Mouse (Mus musculus): ENCODE measurements around the gene Lurap1l. TPM values are rescaled to one million over a fixed set of nuclear protein-coding genes. Genes with fewer than 3 reads are reported as not detected.
"Not testable (repeated sequence)": the region's sequence is repeated elsewhere in the genome, so short reads cannot be mapped to it uniquely, and the experiment has no call there.

Gene Lurap1l
- total RNA-seq, 2 experiments from 2014 or later, result 9.8 to 10.4 TPM

DNA sequence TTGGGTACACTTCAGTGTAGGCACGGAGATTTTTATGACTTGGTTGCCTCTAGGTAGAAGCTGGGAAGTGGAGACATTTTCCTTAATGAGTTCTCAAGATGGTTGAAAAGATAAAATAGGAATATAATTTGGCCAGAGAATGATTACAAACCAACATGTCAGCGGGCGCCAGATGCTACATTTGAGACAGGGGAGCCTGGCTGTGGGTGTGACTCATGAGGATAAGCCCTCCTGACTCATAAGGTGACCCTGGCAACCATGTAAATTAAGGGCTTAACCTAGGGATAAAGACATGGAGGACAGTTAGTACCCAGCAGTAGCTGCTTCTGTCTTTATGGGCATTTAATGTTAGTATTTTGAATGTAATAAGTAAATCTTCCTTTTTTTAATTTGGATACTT is 6.2 kb downstream of the Lurap1l start:
- DNase-seq (ENCODE audit: low spot score in 2 of 2), result no peak

- not testable (repeated sequence) for DNase-seq (ENCODE audit: low spot score in 2 of 2)
These were observed 6.7 kb downstream of the Lurap1l start for GRCm38 (mm10) chr4:80917128-80917527.

DNA sequence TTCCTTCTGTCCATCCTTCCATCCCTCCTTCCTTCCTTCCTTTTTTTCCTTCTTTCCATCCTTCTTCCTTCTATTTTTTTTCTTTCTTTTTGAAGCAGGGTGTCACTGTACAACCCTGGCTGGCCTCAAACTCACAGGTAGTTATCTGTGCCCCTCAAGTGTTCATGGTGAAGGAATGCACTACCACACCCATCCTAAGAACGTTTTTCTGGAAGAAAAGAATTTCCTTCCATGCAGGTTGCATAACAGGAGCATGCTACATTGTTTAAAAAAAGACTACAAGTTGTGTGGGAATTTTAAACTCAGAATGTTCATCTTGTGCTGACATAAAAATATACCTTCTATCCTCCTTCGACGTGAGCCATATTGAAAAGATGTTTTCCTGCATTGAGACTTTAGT is 7.4 kb downstream of the Lurap1l start:
- DNase-seq (ENCODE audit: low spot score in 2 of 2), result no peak

DNA sequence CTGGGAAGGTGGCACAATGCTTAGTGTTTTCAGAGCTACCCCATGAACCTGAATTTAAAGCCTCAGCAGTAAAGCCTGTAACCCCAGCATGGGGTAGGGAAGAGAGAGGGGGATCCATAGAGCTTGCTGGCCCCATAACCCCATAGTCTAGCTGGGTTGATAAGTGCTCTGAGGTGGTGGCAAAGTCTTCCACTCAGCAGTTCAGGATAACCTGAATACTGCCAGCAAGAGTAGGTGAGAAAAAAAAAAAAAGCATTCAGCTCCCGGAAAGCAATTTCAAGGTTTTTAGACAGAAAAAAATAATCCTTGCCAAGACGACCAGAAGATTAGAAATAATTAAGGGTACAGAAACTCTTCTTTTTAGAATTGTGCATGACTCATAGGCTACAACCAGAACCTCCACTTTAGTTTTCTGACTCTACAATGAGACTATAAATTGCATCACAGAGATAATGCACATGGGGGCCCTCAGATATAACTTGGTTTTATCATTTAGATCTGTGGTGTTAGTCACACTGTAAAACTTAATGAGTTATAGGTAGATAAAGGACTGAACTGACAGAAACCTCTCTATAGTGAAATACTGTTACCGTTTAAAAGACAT is 8.2 kb downstream of the Lurap1l start:
- DNase-seq (ENCODE audit: low spot score in 2 of 2), result no peak

GRCm38 (mm10) chr4:80919217-80919867 is 8.9 kb downstream of the Lurap1l start:
- DNase-seq (ENCODE audit: low spot score in 2 of 2), result no peak

- DNase-seq (ENCODE audit: low spot score in 2 of 2), result no peak
These were observed 11.4 kb downstream of the Lurap1l start for GRCm38 (mm10) chr4:80921646-80922489.

- DNase-seq (ENCODE audit: low spot score in 2 of 2), result no peak
These were observed 12.2 kb downstream of the Lurap1l start for GRCm38 (mm10) chr4:80922654-80923053.

DNA sequence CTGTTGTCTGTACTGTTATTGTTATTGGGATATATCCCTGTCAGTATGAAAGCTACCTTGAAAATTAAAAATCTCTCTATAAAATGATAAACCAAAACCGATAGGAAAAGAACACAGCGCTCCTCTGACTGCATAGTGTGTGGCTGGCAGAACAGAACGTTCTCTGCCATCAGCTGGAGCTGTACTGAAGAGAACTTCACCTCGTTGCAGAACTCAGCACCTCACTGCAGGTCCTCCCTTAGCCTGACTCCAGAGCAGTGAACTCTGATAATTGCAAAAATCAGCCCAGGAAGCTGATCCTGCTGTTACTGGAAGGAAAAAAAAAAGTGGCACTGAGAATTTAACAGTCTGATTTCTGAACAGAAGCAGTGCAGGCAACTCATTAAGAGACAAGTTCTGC is 14.4 kb downstream of the Lurap1l start:
- no peak for DNase-seq (ENCODE audit: low spot score in 2 of 2)

DNA sequence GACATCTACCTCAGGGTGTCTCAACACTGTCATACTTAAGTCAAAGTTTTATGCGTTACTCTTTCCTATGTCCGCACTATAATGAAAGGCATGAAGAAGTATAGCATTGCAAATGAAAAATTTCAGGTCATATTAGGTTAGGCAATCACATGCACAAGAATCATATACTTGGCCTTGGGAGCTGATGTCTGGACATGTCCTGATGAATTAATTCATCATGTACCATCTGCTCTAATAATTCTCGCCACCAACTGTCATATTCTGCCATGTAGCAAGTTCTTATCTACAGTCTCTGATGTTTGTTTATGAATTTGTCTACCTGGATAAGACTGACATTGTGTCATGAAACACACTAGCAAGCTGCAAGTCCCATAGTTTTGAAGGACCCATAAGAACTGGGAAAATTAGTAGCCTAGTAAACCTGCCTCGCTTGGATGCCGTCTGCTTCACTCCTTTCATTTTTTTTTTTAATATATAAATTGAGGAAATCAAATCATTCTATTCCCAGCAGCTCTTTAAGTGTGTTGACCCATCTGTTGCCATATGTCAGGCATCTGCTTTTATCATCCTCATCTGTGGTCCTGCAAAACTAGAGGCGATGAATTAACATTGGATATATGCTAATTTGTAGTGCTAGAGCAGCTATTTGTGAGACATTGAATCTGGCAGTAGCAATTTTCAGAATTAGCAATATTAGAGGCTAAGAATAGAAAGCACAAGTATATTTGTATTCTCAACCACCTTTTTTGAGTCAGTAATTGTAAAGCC is 15.5 kb downstream of the Lurap1l start:
- DNase-seq (ENCODE audit: low spot score in 2 of 2), result no peak

DNA sequence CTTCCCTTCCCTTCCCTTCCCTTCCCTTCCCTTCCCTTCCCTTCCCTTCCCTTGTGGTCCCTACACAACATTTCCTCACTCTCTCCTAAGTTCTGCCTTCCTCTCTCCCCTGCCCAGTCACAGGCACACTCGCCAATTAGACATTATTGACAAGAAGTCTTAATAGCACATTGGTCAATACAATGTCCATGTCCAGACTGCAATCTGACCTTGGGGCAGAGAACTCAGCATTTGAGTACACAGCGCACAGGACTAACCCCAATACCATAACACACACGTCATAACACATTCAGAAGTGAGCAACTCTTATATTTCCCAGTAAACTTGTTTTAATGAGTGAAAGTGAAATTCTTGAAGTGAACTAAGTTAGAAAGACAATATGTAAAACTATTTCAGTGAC is 24.3 kb downstream of the Lurap1l start:
- DNase-seq (ENCODE audit: low spot score in 2 of 2), result no peak

GRCm38 (mm10) chr4:80939115-80939514 is 28.7 kb downstream of the Lurap1l start:
- DNase-seq (ENCODE audit: low spot score in 2 of 2), result no peak

DNA sequence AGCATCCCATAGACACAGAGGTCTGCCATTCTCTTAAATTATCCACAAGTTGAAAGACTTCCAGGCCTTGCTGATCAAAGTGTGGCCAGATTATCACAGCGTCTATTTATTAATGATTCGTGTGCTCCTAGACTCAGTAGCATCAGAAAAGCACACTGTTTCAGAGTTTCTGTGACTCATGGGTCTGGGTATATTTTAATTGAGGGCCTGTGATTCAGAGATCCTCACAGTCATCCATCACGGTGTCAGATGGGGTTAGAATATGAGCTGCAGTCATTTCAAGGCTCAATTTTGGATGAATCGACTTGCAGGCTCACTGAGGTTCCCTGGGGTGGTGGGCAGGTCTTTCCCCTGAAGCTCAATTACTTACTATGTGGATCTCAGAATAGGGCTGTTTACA is 30.5 kb downstream of the Lurap1l start:
- no peak for DNase-seq (ENCODE audit: low spot score in 2 of 2)

DNA sequence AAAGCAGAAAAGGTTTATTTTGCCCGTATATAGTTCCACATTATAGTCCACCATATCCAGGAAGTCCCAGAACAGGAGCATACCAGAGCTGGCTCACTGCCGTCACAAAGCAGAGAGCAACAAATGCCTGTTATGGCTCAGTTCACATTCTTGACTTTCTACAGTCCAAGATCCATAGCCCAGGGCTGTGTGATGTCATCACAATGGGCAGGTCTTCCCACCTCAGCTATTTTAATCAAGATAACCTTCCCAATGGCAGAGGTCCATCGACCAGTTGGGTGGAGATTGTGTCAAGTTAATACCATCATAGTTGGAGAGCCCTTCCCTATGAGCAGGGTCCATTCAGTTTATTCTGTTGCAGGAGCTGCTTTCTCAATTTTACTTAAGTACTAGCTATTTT is 31.5 kb downstream of the Lurap1l start:
- no peak for DNase-seq (ENCODE audit: low spot score in 2 of 2)

GRCm38 (mm10) chr4:80944605-80945004 is 34.2 kb downstream of the Lurap1l start:
- DNase-seq (ENCODE audit: low spot score in 2 of 2), result peak in 1 of 2 experiments; percentile 24

- no peak for DNase-seq (ENCODE audit: low spot score in 2 of 2)
These were observed 38.7 kb downstream of the Lurap1l start for GRCm38 (mm10) chr4:80949110-80949509.

GRCm38 (mm10) chr4:80949720-80950119 is 39.3 kb downstream of the Lurap1l start:
- no peak for DNase-seq (ENCODE audit: low spot score in 2 of 2)

DNA sequence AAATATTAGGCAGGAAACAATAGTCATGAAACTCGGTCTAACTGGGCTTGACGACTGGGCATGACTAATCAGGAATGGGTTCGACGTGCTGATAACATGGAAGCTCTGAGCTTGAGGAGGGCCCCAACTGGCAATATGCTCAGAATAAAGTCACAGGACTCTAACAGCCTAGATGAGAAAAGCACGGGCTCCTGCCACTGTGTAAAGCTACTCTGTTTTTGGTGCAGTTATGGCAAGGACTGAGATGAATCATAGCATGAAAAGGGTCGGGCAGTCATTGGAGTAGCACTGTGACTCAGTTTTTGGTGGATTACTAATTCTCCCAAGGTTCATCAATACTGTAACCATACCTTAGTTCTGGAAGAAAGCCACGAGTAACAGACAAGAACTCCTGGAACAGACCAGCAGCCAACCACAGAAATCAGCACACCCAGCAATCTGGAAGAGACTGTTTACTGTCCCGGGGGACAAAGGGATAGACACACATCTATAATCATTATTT is 39.9 kb downstream of the Lurap1l start:
- DNase-seq (ENCODE audit: low spot score in 2 of 2), result no peak

DNA sequence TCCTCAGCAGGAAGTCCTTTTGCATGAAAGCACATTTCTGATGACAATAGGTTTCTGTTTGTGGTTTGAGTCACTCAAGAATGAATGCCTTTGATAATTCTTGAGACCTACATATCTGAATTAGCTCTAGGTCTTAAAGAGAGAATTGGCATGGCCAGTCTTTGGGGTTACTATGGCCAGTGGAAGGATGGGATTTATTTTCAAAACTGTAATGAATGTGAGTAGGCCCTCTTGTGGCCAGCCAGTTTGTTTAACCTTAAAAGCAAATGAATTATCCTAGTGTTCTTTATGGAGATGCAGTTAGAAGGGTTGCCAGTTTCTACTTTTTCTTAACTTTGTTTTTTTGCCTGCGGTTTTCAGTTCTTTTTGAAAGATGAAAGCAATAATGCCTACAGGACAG is 42.2 kb downstream of the Lurap1l start:
- no peak for DNase-seq (ENCODE audit: low spot score in 2 of 2)

GRCm38 (mm10) chr4:80955942-80956341 is 45.5 kb downstream of the Lurap1l start:
- no peak for DNase-seq (ENCODE audit: low spot score in 2 of 2)

DNA sequence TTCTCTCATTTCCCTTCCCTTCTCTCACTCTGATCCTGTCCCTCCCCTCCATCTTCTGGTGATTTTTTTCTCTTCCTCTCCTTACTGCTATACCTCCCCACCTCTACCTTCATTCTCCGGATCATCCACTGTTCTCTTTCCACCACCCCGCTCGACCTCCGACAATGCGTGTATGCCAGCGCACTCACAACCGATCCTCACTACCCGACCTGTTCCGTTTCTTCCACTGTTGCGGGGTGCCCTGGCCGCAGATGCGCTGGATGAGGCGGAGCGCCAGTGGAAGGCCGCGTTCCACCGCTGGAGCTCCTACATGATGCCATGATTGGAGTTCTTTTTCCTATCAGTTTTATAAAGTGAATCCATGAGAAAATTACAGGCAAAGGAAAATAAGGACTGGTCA is 57.1 kb downstream of the Lurap1l start:
- DNase-seq (ENCODE audit: low spot score in 2 of 2), result no peak

GRCm38 (mm10) chr4:80971846-80972245 is 61.4 kb downstream of the Lurap1l start:
- DNase-seq (ENCODE audit: low spot score in 2 of 2), result no peak
